Mouse (Mus musculus) G1E-ER4 (cell line): Measurements from ENCODE around the gene Fam169b. TPM values are rescaled to one million over a fixed set of nuclear protein-coding genes. Genes with fewer than 3 reads are reported as not detected.

ENCODE experiments used
- GATA1 ChIP-seq: IDR thresholded peaks from one replicate; pipeline ENCODE4 v1.8.0; 2012; ENCODE audit warnings: low read length, inconsistent platforms
- polyA plus RNA-seq: library from polyadenylated mRNA; stranded (reverse); fragments of >175 nt; gene quantifications from 2 replicates; pipeline ENCODE4 v1.2.3, GENCODE M21; 2012

The Fam169b gene
- polyA plus RNA-seq, 1 experiment: not detected

- TF ChIP-seq GATA1: no peak
These were observed 27.5 kb downstream of the Fam169b start for GRCm38 (mm10) chr7:68301160-68301559.

- TF ChIP-seq GATA1: no peak
These were observed 29.2 kb downstream of the Fam169b start for GRCm38 (mm10) chr7:68302586-68303433.

GRCm38 (mm10) chr7:68303685-68304084, 30.0 kb downstream of the Fam169b start:
- TF ChIP-seq GATA1: no peak

DNA sequence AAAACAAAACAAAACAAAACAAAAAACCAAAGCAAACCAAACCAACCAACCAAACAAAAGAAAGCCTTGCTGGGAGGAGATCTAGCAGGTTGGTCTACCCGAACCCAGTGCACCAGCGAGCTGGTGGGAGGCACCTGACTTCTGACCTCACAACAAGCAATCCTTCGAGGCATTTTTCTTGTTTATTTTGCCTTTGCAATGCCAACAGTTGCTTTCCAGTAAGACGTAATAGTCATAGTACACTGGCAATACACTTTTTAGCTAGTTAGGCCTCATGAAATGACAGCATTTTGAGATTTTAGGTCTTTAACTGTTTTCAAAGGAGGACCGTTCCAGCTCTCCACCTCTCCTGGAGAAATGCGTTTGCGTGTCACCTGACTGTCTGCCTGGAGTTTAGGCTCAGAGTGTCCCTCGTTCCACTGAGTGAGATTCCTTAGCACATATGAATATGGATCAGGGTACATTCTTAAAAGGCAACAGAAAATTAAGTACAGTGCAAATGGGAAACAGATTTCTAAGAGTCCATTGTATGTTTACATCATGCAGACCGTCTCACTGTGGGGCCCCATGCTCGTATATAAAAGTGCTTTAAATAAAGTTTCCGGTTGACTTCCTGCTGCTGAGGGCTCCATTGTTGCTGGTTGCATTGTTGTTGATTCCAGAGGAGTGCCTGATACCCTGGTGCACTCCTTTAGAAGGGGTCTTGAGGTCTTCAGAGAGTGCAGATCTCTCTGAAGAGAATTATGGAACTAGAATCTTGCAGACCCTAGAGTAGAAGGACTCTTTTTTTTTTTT, 32.3 kb downstream of the Fam169b start:
- TF ChIP-seq GATA1: no peak

DNA sequence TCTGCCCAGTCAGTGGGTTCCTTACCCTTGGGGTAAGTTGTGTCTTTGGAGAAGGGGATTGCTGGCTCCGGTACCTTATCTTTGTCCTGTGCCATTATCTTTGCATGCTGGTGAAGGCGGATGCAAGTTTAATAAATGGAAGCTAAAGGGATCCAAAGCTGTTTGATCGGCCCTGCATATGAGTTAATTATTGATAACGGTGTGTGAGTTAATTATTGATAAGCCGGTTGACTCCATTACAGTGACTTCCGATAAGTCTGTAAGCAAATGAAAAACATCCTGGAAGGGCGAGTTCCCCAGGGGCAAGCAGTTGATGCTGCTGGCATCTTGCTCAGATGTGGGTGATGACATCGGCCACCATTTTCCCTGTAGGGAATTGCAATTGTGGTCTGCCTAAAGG, 33.1 kb downstream of the Fam169b start:
- no peak for TF ChIP-seq GATA1

- TF ChIP-seq GATA1: no peak
These were observed 37.8 kb downstream of the Fam169b start for GRCm38 (mm10) chr7:68311469-68311868.

GRCm38 (mm10) chr7:68312395-68312794, 38.8 kb downstream of the Fam169b start:
- TF ChIP-seq GATA1: no peak

DNA sequence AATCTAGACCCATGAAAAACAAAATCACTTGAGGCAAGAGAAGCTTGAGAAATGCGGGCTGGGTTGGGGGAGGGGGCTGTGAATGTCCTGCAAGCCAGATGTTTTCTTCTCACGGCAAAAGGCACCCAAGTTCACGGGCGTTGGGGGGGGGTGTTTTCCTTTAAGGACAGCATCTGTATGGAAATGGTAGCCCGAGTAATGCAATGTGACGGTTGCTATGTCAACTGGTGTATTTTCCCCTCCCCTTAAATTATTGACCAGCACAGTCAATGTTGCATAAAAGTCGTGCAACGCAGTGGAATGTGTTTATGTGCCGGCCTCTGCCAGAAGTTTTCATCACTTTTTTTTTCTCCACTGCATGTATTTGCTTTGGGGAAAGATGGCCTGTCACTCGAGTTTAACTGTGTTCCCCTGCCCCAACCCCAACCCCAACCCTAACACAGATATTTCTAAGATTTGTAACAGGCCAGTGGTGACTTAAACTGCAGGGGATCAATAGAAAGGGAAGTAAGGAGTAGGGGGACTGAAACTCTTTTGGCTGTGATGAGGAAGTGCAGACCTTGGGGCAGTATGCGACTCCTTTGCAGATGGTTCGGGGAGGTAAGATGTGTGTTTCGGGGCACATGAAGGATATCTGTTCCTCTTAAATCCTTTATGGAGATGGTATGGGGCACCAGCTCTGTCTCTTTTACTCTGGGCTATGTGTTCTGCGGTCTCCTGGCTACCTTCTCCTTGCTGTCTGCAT, 39.6 kb downstream of the Fam169b start:
- no peak for TF ChIP-seq GATA1

DNA sequence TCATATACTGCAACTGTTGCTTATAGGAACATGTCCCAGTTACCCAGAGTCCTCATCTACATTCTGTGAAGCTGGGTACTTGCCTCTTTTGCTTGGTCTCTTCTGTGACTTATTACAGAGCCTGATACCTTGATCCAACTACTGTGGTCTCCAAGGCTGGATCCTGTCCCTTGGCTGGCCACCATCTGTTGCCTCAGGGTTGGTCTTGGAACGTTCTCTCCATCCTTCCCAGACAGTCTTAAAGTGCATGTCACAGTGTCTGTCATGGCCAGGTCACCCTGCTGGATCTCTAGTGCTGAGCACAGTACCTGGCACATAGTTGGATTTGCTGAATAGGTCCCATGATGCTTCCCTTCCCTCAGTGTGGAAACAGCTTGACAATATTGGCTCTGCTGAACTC, 40.6 kb downstream of the Fam169b start:
- TF ChIP-seq GATA1: no peak

GRCm38 (mm10) chr7:68315068-68315467, 41.4 kb downstream of the Fam169b start:
- no peak for TF ChIP-seq GATA1

GRCm38 (mm10) chr7:68318006-68318788, 44.6 kb downstream of the Fam169b start:
- TF ChIP-seq GATA1: no peak

GRCm38 (mm10) chr7:68318979-68319378, 45.3 kb downstream of the Fam169b start:
- TF ChIP-seq GATA1: no peak

DNA sequence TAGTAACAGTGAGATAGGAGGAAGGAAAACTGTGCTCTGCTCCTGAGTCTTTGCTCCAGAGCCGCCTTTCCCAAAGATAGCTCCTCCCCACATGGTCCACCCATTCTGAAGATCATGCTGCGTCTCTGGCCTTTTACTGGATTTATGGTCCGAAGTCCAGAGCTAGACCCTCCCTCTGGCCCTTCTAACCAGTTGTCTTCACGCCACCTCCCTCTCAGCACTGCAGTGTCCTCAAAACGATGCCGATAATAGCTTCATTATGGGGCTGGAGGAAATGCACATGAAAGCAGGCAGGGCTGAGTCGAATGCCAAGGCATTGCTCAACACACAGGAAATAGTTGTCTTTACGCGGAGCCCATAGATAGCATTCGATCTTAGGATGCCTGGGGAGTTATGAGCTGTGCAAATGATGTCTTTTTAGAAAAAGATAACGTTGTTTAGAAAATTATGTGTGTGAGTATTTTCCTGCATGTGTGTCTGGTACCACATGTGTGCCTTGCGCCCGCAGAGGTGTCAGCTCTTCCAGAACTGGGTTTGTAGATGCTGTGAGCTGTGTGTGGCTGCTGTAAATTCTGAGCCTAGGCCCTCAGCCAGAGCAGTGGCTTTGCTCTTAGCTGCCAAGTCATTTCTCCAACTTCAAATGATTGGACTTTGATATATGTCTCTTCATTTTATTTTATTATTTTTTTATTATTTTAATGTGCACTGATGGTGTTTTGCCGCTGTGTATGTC, 46.6 kb downstream of the Fam169b start:
- TF ChIP-seq GATA1: no peak

DNA sequence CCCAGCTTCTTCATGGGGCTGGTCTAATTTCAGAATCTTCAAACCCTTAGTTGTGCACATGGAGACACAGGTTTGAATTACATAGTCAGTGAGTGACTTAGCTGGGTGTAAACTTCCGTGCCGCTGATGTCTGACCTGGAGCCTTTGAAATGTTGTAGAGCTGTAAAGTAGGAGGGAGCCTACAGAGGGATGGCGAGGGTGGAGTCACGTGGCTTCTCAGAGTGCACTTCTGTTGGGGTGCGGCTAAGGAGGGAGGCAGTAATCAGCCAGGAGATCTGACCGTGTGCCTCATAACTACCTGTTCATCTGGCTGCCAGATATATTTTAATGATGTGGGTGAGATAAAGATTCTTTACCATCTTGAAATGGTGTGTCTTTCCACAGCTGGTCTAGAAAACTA, 49.4 kb downstream of the Fam169b start:
- no peak for TF ChIP-seq GATA1
